Mouse (Mus musculus): ENCODE data around the gene Gm38431.
A peak's percentile ranks its signal among the peaks of the same experiment; 100 is the strongest.

DNA sequence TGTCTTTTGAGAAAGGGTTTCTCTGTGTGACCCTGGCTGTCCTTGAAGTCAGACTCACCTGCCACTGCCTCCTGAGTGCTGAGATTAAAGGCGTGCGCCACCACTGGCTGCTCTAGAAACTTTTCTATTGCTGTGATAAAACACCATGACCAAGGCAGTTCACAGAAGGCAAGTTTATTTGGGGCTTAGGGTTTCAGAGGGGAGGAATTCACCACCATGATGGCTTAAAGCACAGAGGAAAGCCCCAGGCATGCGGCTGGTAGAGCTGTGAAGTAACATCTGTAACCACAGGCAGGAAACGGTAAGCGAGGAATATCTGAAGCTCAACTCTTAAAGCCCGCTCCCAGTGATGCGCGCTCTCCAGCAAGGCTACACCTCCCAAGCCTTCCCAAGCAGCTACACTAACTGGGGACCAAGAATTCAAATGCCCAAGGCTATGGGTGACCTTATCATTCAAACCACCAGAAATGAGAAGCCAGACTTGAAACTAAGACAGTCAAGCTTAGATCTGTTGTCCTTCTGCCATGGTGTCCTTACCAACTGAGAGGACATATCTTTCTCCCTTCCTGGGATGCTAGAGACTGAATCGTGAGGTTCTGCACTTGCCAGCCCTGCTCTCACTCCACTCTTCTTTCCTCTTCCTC is 41.4 kb upstream of the Gm38431 start:
- TF ChIP-seq CTCF (IDR thresholded peaks at IDR 0.05; ENCODE audit: low read depth) (peak; percentile 24; the same call in 1 of the 2 replicates), EP300 (IDR thresholded peaks at IDR 0.05; ENCODE audit: low read depth) (no peak)

Data from liver, postnatal 0 days (tissue).